Mouse (Mus musculus) bone marrow macrophage, adult 2 months (primary cell): ENCODE measurements around the gene Rbm12. TPM values are rescaled to one million over a fixed set of nuclear protein-coding genes. Genes with fewer than 3 reads are reported as not detected.

ENCODE experiments used
- H3K27ac ChIP-seq: 2 replicates; pipeline ENCODE4 v1.5.1; 2012; ENCODE audit warnings: low read depth, low read length; ENCODE audit not compliant: insufficient read depth
- H3K4me1 ChIP-seq: 2 replicates; pipeline ENCODE4 v1.6.1; 2012; ENCODE audit warnings: low read length; ENCODE audit not compliant: control insufficient read depth, insufficient read depth
- H3K4me3 ChIP-seq: 2 replicates; pipeline ENCODE4 v1.5.1; 2012; ENCODE audit warnings: mild to moderate bottlenecking, low read length, moderate library complexity; ENCODE audit not compliant: insufficient read depth
- CTCF ChIP-seq: IDR thresholded peaks from 2 replicates; pipeline ENCODE4 v1.5.1; 2012; ENCODE audit warnings: low read depth, mild to moderate bottlenecking, low read length, moderate library complexity
- POLR2A ChIP-seq: IDR thresholded peaks from 2 replicates; pipeline ENCODE4 v1.6.1; 2012; ENCODE audit warnings: mild to moderate bottlenecking, low read depth, low read length, borderline replicate concordance
- polyA plus RNA-seq: library from polyadenylated mRNA; stranded (reverse); fragments of >200 nt; gene quantifications from 2 replicates; pipeline ENCODE4 v1.2.4, GENCODE M21; 2012; ENCODE audit not compliant: missing spikeins, insufficient read depth, insufficient read length

Gene Rbm12
- 12.2 and 14.0 TPM in 2 replicates for polyA plus RNA-seq

DNA sequence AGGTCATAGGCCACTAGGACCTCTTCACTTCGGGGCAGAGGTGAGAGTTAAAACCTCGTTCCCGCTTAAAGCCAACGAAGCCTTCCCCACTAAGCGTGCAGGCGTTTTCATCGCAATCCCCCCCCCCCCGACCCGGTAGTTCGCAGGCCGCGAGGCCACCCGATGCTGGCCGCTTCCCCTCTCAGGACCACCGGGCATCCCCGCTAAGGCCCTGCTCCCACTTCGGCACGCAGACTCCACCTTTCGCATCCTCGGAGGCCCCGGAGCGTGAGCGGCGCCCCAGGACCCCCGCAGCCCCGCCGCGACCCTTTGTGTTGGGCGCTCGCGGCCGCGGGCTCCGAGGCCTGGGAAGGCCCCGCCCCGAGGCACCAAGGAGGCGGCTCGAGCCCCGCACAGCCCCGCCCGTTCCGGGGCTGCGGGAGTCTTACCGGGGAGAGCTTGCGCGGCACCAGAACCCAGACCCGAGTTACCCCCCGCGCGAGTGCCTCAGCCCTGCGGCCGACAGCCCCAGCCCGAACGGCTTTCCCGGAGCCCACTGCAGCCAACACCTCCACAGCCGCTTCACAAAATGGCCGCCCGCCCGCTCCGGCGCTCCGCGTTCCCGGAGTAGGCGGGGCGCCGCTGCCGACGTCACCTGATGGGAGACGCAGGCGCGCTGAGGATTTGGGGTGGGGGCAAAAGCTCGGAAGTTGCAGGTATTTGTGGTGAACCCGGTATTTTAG is at the start of gene Rbm12, which contains the start of gene Cpne1:
Gene Rbm12 (minus strand): TSS at position 621 of the 722 bp plus-strand sequence.
Gene Cpne1 (minus strand): TSS at position 608 of the 722 bp plus-strand sequence.
- Histone ChIP-seq H3K27ac (peak within 1 kb of the TSS; percentile 71), H3K4me1 (peaks cover 10% of the 10 kb centered on the region), H3K4me3 (peak within 1 kb of the TSS; percentile 71)
- no peak for TF ChIP-seq POLR2A

DNA sequence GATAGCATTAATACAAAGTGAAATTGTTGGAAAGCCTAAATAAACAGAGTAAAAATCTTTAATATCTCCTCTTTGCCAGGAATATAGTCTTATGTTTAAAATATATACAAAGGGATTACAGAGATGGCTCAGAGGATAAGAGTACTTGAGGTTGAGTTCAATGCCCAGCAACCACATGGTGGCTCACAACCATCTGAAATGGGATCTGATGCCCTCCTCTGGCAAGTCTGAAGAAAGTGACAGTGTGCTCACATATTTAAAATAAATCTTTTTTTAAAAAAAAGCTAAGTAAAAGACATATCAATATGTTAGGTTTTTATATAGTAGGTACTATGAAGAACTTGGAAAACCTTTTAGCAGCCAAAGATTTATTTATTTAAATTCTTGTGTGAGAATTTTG is 39.8 kb upstream of the Rbm12 start:
- Histone ChIP-seq H3K27ac (no peak overlapping the region), H3K4me1 (peaks cover 4% of the 10 kb centered on the region), H3K4me3 (no peak overlapping the region)
- TF ChIP-seq CTCF (no peak), POLR2A (no peak)

DNA sequence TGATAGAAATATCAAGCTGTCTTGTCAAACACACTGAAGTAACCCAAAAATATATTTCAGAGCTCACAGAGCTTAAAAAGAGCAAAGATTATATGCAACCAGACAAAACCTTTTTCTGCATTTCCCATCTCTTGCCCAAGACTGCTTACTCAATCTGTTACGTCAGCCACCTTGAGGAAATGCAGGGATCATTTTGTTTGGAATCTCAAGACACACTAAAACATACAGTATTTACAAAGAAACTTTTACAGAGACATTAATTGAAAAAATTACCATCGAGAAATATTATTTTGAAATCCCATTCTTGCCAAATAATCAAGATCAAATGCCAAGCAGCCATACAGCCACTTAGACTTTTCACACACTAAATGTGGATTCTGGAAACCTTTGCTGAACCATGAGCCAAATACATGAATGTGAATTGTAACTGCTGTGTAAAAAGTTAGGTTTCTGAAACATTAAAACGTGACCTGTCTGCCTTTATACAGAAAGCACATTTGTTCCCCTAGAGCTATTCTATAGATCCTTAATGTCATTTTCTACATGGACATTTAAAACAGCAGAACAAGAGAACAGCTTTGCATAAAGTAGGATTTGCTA is 35.6 kb upstream of the Rbm12 start:
- no peak overlapping the region for H3K4me3 ChIP-seq
- H3K4me1 ChIP-seq = peaks cover 9% of the 10 kb centered on the region
- TF ChIP-seq POLR2A (no peak), CTCF (no peak)
- H3K27ac ChIP-seq = no peak overlapping the region

DNA sequence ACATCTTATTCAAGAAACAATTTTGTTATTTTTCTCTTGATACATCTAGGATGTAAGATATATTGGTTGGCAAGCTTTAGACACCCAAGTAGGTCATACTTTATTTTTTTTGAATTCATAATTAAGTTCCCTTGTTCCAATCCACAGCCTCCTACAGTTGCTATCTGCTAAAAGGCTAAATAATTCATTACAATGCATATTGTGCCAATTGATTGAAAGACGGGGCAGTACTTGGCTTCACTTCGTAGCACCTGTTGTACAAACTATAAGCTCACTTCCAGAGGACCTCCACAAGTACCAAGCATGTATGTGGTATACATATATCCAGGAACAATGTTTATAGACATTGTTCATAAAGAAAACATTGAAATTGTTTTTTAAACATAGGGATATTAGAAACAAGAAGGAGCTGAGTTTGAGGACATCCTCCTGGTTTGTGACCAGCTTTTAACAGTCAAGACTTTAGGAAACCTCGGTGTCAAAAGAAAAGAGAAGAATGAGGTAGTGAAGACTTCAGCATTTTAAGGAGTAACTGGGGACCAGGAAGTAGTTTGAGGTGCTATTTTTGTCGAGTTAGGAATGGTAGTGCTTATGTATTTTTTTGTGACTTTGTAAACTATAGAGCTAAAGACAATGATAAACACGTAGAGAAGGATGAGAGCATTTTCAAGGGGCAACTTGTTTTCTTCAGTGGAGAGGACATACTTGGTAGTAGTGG is 34.7 kb upstream of the Rbm12 start:
- Histone ChIP-seq H3K4me3 (no peak overlapping the region), H3K27ac (no peak overlapping the region)
- TF ChIP-seq CTCF (no peak), POLR2A (no peak)

DNA sequence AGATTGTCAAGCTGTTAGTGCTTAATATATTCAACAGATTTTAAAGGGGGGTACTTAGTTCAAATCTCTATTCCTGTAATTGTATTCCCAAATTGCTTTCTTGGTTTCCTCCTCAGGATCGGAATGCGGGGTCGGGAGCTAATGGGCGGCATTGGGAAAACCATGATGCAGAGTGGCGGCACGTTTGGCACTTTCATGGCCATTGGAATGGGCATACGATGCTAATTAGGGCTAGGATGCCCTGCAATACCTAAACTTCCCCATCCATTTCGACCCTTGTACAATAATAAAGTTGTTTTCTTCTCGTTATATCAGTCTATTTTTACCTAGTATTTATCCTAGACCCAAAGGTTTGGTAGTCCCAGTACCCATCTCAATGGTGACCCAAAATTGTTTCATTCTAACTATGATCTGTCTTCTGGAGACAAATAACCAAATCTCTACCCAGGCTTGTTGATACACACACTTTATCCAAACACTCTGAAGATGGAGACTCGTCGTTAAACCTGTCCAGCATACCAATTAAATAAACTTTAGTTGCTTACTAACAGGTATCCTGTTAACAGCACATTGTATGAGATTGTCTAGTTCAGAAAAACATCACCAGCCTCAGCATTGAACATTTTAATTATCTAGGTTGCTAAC is 33.8 kb upstream of the Rbm12 start:
- no peak for TF ChIP-seq POLR2A
- Histone ChIP-seq H3K27ac (no peak overlapping the region), H3K4me3 (no peak overlapping the region), H3K4me1 (peaks cover 9% of the 10 kb centered on the region)

More for the DNA sequence above, 34.7 kb upstream of the Rbm12 start:
- H3K4me1 ChIP-seq = peaks cover 9% of the 10 kb centered on the region

DNA sequence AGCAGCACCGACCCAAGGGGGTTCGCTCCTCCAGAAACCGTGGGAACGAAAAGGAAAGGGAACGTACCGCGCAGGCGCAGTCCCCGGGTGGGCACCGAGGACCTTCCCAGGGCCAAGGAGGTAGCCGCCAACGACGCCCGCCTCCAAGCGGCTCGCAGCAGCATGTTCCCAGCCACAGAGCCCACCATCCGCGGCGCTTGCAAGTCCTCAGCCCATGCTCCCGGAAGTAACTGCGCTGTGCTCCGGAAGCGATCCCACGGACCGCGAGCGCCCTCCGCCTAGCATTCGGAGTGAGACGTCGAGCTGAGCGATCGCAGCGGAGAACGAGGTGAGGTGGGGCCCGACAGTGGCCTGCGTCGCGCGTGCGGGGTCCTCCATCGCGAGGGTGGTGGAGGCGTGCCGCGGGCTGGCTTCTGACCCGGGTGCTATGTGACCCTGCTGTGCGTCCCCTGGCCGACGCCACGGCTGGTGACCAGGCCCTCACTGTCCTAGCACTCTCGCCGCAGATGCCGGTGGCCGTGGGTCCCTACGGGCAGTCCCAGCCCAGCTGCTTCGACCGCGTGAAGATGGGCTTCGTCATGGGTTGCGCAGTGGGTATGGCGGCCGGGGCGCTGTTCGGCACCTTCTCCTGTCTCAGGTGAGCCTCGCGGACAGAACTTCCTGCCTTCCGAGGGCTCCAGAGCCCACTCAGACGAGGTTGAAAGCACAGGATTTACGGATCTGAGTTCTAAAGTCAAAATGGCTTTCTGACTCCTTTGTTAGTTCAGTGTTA is 32.4 kb upstream of the Rbm12 start, which contains the start of the genes Romo1 and Nfs1:
Gene Romo1 (plus strand): TSS at position 87 of the 772 bp plus-strand sequence.
Gene Nfs1 (minus strand): TSS at position 234 of the 772 bp plus-strand sequence.
- Histone ChIP-seq H3K27ac (peak within 1 kb of the TSS; percentile 33), H3K4me3 (peak within 1 kb of the TSS; percentile 76), H3K4me1 (peaks cover 9% of the 10 kb centered on the region)
- TF ChIP-seq POLR2A (no peak; the same call in 1 of the 2 replicates), CTCF (no peak)

DNA sequence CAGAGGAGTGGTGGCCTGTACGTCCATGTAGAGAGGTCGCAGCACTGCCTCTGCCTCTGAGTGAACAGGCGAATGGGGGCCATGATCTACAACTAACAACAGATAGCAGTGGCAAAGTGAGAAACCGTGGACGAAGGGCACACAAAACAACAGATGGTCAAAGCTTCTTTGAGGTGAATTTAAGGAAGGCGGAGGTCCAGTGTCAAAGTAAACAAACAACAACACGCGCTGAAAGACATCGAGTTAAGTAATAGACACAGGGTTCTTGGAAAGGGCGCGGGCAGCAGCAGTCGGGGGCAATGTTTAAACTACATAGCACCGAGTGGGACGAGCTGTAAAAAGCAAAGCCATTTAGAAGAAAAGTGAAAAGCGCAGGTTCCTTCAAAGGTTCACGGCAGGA is 31.6 kb upstream of the Rbm12 start:
- Histone ChIP-seq H3K4me3 (peak overlapping the region; percentile 76), H3K27ac (no peak overlapping the region), H3K4me1 (peaks cover 9% of the 10 kb centered on the region)
- TF ChIP-seq CTCF (no peak), POLR2A (no peak)

DNA sequence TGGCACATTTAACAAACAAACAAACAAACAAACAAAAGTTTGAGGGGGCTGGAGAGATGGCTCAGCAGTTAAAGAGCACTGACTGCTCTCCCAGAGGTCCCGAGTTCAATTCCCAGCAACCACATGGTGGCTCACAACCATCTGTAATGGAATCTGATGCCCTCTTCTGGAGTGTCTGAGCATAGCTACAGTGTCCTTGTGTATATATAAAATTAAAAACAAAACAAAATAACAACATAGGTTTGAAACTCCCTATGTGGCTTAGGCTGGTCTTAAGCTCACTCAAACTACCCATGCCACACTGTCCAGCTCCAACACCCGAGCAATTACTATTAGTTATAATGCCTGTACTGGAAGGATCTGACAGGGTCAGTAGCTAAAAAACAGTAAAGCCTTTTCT is 31.0 kb upstream of the Rbm12 start:
- Histone ChIP-seq H3K4me1 (peaks cover 9% of the 10 kb centered on the region), H3K4me3 (peak overlapping the region; percentile 76), H3K27ac (no peak overlapping the region)
- TF ChIP-seq CTCF (no peak), POLR2A (no peak)

DNA sequence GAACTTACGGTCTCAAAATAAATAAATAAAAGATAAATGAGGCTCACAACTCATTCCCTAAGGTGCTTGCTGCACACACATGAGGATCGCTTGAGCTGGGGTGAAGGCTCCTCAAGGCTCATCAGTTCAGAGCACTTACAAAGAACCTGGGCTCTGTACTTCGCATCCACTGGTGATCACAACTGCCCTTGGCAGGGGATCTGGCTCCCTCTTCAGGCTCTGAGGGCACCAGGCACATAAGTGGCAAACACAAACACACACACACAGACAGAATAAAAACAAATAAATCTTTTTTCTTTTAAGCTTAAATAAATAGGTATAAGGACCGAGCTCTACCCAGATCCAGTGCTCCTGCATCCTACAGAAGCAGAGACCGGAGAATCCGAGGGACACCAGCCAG is 23.9 kb upstream of the Rbm12 start:
- TF ChIP-seq CTCF = no peak
- no peak for TF ChIP-seq POLR2A
- Histone ChIP-seq H3K4me3 (no peak overlapping the region), H3K4me1 (no peaks in the 10 kb centered on the region), H3K27ac (no peak overlapping the region)
